Mouse (Mus musculus) left cerebral cortex, adult 18-20 months (tissue): ENCODE measurements around the gene Rpl14. TPM values are rescaled to one million over a fixed set of nuclear protein-coding genes. Genes with fewer than 3 reads are reported as not detected.
A peak's percentile ranks its signal among the peaks of the same experiment; 100 is the strongest.
"Not testable (repeated sequence)": the region's sequence is repeated elsewhere in the genome, so short reads cannot be mapped to it uniquely, and the experiment has no call there.

Source experiments
- DNase-seq, 2 experiments: peaks; one replicate each; pipeline ENCODE4 v3.0.0; 2021 to 2022; ENCODE audit warnings: low spot score in 2 of 2, mixed read lengths in 1 of 2
- long read RNA-seq, 2 experiments: library from polyadenylated mRNA; stranded (forward); transcript quantifications; one replicate each; pipeline ENCODE4 v2.0.0; 2021
- total RNA-seq, 2 experiments: library from RNA; stranded (reverse); gene quantifications; 2 replicates each; pipeline ENCODE4 v1.2.3; 2021

Rpl14 gene
- 100 to 1,000 TPM; 298 to 323 TPM for total RNA-seq
- long read RNA-seq, experiment 1, transcript Rpl14-202 (5 exons, 1,271 nt), result minor isoform, 6 of 170 reads
- long read RNA-seq, experiment 1, transcript Rpl14-201 (6 exons, 1,009 nt), result major isoform, 152 of 170 reads
- long read RNA-seq, experiment 1, partial matches to known transcripts, result 3 of 170 reads
- long read RNA-seq, experiment 1, other reads (novel, unspliced or antisense), result 9 of 170 reads
- long read RNA-seq, experiment 2, transcript Rpl14-201 (6 exons, 1,009 nt), result major isoform, 141 of 151 reads
- long read RNA-seq, experiment 2, transcript Rpl14-202 (5 exons, 1,271 nt), result minor isoform, 7 of 151 reads
- long read RNA-seq, experiment 2, partial matches to known transcripts, result 0 of 151 reads
- long read RNA-seq, experiment 2, other reads (novel, unspliced or antisense), result 3 of 151 reads

GRCm38 (mm10) chr9:120570741-120571592 lies at the start of gene Rpl14:
Gene Rpl14 (plus strand): TSS chr9:120571444.
- peak; percentile 98 to 99 for DNase-seq

GRCm38 (mm10) chr9:120527270-120527669 lies 44.0 kb upstream of the Rpl14 start:
- no peak for DNase-seq

- DNase-seq, result no peak
Measured at GRCm38 (mm10) chr9:120527919-120528318, 43.3 kb upstream of the Rpl14 start.

- DNase-seq, result no peak
Measured at GRCm38 (mm10) chr9:120528815-120529510, 42.3 kb upstream of the Rpl14 start.

- no peak for DNase-seq
Measured at GRCm38 (mm10) chr9:120530471-120530870, 40.8 kb upstream of the Rpl14 start.

GRCm38 (mm10) chr9:120532062-120532461 lies 39.2 kb upstream of the Rpl14 start:
- no peak for DNase-seq

GRCm38 (mm10) chr9:120532691-120533090 lies 38.6 kb upstream of the Rpl14 start:
- no peak for DNase-seq

- not testable (repeated sequence) for DNase-seq
Measured at GRCm38 (mm10) chr9:120533446-120533950, 37.7 kb upstream of the Rpl14 start.

- peak; percentile 25 to 39 for DNase-seq
Measured at GRCm38 (mm10) chr9:120539662-120540251, 31.5 kb upstream of the Rpl14 start, which contains the start of gene Entpd3. Gene Entpd3 (plus strand): TSS chr9:120539818.

- no peak for DNase-seq
Measured at GRCm38 (mm10) chr9:120541411-120541810, 29.8 kb upstream of the Rpl14 start.

GRCm38 (mm10) chr9:120542241-120542640 lies 29.0 kb upstream of the Rpl14 start:
- DNase-seq, result no peak

- no peak for DNase-seq
Measured at GRCm38 (mm10) chr9:120545994-120546393, 25.2 kb upstream of the Rpl14 start.

GRCm38 (mm10) chr9:120546482-120546881 lies 24.8 kb upstream of the Rpl14 start:
- no peak for DNase-seq

GRCm38 (mm10) chr9:120547026-120547668 lies 24.1 kb upstream of the Rpl14 start:
- no peak for DNase-seq

- DNase-seq, result no peak
Measured at GRCm38 (mm10) chr9:120550778-120551177, 20.5 kb upstream of the Rpl14 start.

- DNase-seq, result no peak
Measured at GRCm38 (mm10) chr9:120563590-120563989, 7.7 kb upstream of the Rpl14 start.

- DNase-seq, result no peak
Measured at GRCm38 (mm10) chr9:120564247-120564646, 7.0 kb upstream of the Rpl14 start.

- DNase-seq, result no peak
Measured at GRCm38 (mm10) chr9:120566384-120566783, 4.9 kb upstream of the Rpl14 start.

- DNase-seq, result no peak
Measured at GRCm38 (mm10) chr9:120568917-120569316, 2.3 kb upstream of the Rpl14 start.

- DNase-seq, result peak; percentile 40 to 55
Measured at GRCm38 (mm10) chr9:120569721-120570333, 1.4 kb upstream of the Rpl14 start.
